Mouse (Mus musculus) thymus, postnatal 10 days (tissue): Measurements from ENCODE around the gene Dock1.

Experiments used
- DNase-seq, 2 experiments: peaks; one replicate each; pipeline ENCODE4 v3.0.0; 2021; ENCODE audit warnings: low spot score in 2 of 2

Gene Dock1

DNA sequence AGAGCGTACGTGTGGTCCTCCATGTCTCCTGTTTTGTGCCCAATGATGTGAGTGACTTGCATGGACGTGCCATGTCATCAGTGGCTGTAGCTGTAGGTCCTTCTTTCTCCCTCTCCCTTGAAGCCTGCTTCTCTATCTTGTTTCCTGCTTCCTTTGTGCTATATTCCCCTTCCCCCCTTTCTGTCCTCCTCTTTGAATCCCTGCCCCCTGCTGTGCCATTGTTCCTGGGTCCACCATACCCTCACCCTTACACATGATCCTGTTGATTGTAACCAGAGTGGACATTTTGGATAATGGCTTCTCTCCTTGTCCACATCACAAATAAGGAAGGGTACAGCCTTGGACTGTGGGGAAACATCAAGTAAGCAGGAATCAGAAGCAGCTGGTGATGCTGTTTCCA is 81.0 kb downstream of the Dock1 start:
- no peak for DNase-seq

DNA sequence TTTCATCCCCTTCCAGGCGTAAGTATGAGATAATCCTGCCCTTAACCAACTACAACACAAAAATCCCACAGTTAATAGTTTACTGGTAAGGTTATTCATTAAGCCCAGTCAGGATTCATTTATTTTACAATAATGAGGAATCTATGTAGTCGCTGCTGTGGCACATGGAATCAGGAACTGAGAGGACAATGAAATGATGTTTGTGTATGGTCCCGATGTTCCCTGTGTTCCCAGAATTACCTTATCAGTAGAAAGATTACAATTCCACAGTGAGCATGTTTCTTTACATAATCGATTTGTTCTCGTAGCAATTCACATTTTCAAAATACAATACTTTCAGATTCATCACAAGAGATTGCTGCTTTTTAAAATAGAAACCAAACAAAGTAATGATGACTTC is 83.0 kb downstream of the Dock1 start:
- DNase-seq, result no peak

DNA sequence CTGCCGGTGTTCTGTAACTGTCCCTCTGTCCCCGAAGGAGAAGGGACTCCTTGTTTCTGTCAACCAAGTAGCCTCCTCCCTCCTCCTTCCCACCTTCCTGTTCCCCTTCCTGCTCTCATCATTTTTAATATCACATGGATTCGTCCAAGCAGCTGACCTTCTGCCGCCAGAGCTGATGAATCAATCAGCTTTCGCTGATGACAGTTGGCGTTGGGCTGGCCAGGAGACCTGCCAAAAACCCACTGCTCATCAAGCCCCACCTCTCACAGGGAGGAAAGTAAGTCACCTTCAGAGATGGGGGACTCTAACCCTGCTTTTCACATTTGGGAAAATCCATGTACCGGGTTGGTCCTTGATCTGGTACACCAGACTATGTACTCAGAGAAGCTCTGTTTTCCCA is 87.2 kb downstream of the Dock1 start:
- DNase-seq, result no peak

DNA sequence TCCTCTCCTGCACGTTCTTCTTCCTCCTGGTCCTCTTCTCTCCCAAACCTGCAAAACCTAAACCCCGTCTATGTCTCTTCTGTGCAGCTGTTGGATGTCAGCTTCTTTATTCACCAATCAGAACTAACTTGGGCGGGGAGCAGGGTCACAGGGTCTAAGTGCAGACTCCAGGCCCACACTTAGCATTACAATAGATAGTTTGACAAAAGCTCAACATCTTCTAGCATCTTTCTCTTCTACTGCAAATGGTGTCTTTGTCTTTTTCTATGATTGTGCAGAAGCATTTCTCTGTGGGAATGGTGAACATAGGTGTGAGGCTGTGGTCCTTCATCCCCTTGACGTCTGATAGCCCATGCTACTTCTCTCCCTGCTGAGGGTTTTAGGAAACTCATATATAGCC is 91.3 kb downstream of the Dock1 start:
- DNase-seq, result no peak

DNA sequence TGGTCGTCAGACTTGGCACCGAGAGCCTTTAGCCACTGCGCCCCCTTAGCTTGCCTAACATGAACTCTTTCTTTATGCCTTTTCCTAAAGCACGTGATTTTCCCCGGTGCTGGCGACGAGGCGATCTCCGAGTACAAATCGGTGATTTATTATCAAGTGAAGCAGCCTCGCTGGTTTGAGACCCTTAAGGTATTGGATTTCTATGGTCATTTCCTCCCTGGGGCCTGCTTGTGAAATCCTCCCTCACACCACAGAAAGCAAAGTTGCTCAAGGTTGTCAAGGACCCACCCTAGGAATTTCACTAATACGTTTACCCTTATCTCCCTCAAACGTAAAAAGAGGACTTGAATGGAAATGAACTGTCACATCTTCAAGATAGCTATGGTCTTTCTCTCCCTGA is 94.7 kb downstream of the Dock1 start:
- DNase-seq, result no peak

DNA sequence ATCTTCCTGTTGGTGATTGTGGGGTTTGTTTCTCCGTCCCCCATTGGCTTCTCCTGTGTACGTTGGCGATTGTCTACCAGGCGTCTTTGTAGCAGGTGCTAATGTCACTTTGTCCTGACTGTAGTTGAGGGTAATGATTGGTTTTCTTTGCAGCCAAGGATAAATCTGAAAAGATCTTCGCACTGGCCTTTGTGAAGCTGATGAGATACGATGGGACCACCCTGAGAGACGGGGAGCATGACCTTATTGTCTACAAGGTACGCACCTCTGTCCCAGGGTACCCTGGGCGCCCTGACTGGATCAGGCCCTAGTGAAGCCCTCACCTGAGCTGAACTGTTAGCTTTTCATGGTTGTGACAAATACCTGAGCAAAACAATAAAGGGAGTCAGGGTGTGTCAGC is 100.9 kb downstream of the Dock1 start:
- DNase-seq, result no peak

DNA sequence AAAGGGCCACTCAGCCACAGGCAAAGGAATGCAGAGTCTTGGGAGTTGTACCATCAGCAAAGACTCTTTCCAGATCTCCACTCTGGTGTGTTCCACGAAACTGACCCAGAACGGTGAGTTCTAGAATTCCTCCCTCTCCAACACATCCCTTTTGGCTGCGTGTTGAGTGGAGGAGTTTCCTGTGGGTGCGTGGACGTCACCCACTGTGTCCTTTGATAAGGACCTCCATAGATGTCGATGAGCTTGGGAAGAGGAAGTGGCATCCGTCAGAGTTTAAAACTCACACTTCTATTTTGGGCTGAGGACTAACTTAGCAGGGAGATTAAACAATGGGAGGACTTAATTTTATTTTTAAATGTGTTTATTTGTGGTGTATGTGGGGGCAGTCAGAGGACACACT is 101.9 kb downstream of the Dock1 start:
- DNase-seq, result no peak

DNA sequence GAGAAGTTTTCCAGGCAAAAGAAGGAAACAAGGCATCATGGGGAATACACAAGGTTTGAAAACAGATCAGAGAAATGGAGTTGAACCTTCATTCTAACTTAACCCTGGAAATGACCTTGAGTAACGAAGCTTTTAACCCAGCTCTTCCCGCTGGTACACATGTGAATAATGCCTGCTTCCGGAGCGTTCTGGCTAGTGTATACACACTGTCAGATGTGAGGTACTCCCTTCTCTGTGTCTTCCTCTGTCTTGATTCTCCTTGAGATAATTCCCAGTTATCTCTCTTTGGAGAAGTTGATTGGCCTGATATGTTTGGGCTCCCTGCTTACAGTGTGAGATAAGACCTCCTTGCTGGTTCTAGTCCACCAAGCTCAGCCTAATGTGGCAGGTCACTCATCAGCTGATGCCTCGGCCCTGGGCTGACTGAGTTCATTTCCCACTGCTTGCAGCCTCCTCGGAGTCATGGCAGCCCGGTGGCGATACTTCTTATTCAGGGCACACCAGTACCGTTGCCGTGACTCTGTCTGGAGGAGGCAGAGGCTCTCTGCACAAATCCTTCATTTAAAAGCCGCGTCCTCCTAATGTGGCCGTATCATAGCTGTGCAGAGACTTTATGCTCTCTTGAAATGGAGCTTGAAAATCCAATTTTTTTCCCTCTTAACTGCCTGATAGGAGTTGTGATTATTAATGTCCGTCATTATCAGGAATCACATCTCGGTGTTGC is 102.6 kb downstream of the Dock1 start:
- DNase-seq, result no peak

DNA sequence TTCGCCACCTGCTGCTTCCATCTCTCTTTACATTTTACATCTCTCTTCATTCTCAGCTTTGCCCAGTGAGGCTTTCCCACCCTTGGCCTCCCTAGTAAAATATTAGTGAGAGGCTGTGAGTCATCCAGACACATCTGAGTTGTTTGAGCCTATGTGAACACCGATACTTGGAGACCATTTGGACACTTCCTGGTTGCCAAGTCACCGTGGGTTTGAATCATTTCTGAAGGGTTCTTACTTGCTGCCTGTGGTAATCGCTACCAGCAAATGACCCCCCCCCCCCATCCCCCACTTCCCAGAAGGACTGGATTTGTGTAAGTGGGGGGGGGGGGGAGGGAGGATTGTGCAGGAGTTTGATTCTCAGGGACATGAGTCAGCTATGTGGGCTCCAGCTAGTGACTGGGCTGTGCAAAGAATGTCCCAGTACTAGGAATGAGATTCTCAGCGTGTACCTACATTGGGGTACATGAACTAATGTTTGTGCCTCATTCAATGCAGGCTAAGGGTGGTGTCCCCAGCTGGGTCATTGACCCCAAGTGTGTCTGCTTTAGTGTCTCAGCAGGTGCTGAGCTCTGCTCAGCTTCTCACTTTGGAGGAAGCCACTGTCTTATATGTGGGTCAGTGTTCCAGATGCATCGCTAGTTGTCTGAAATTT is 103.4 kb downstream of the Dock1 start:
- no peak for DNase-seq

DNA sequence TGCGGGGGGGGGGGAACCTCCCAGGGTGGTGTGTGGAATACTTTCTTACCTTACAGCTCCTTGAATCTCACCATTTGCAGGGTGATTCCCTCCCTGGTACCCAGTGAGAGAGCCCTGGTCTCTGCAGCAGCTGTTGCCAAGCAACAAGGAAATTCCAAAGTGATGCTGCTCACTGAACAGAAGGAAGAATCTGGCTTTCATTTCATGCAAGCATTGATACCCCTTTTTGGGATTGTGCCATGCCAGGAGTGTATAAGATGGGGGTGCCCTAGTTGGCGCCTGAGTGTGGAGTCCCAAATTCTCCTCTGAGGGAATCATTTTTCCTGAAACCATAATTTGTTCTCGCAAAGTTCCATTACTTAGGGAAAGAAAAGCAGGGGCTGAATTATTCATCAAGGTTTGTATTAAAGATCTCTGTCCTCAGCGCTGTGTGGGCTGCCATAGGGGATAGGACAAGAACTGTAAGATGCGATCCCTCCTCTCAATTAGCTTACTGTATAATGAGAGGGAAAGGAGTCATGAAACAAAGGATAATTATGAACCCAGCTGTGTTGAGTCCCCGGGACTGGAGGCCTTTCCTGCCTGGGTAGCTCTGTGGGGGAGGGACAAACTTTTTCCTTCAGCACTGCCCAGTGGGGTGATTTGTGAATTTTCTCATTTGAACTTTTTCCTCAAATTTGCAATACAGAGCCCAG is 104.2 kb downstream of the Dock1 start:
- DNase-seq, result no peak

DNA sequence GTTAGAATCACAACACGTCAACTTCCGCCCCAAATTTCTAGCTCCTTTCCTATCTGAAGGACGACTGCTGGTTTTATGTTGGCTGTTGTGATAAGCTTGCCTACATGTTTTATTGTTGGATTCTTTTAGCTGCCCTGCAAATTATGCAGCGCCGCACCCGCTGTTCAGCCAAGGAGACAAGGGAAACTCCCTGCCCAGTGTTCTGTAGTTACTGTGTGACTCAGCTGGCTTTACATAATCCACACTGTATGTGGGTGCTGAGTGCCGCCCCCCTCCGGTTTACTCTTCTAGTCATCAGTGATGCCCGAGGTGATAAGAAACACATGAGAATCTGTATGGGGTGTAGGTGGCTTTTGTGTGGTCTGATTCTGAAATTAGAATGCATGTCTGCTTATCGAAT is 105.2 kb downstream of the Dock1 start:
- no peak for DNase-seq

DNA sequence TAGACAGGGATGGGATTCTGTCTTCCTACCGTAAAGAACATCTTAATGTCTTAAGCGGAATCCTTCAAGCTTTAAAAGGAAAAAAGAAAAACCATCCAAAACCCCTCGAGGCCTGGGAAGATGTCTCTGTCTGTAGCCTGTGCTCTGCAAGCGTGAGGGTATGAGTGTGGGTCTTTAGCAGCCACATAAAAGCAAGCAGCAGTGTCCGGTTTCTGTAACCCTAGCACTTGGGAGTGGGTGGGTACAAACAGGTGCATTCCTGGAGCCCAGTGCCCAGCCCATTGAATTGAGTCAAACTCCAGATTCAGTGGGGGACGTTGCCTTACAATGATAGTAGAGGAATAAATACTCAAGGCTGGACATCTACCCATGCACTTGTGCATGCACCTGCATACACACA is 105.9 kb downstream of the Dock1 start:
- DNase-seq, result no peak

DNA sequence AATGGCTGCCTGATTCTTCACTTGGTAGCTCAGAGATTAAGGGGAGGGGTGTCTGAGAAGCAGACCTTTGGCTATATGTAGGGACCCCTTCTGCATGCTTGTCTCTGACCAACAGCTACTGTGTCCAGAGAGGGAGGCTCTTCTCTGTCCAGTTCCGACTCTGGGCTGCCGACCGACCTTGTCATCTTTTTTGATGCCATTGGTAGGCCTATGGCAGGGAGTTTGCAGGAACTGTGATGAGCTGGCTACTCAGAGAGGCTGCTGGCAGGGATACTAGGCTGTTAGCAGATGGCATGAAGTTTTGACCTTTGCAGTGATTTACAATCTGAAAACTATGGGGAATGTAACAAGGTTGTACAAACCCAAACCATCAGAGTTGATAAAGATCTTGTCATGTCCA is 109.3 kb downstream of the Dock1 start:
- DNase-seq, result no peak

DNA sequence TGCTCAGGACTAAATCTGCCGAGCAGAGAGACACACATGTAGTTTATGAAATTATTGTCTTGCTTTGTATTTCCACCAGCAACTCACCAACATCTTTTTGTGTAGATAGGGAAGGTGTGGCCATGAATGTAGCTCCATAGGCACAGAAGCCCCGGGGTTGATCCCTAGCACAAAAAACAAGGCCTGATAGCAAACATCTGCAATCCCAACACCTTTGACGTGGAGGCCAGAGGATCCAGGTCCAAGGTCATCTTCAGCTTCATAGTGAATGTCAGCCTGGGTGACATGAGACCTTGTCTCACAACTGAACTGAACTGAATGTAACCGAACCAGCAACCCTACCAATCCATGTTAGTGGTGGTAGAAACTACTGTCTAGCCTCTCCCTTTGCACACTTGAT is 116.7 kb downstream of the Dock1 start:
- DNase-seq, result no peak

DNA sequence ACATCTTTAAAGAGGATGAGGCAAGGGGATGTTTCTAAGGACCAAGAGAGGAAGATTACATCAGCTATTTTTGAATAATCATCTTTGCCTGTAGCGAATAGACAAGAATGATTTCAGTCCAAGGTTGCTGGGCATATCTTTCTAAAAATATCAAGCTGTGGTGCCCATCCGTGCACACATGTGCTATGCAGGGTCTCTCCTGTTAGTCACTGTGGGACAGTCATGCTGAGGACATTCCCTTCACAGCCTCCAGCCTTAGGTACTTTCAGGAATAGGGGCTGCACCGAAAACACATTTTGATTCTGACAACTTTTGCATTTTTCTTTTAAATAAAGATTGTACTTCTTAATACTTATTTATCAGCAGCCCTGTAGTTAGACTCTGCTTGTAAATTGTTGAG is 124.4 kb downstream of the Dock1 start:
- no peak for DNase-seq

DNA sequence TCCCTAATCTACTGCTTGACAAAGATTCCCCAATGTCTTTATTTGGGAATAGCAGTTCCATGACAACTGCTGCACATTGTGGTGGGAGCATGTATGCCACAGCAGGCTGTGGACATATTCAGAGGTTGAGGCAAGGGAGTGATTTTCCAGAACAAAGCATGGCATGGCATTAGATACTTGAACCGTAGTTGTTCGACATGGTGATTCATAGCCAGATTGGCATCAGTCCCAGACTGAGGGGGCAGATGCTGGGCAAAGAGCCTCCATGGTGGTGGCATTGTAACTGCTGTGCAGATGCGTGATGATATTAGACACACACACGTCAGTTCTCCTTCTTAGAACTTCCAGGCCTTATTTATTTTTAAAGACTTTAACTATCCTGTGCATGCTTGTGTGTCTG is 129.6 kb downstream of the Dock1 start:
- no peak for DNase-seq

DNA sequence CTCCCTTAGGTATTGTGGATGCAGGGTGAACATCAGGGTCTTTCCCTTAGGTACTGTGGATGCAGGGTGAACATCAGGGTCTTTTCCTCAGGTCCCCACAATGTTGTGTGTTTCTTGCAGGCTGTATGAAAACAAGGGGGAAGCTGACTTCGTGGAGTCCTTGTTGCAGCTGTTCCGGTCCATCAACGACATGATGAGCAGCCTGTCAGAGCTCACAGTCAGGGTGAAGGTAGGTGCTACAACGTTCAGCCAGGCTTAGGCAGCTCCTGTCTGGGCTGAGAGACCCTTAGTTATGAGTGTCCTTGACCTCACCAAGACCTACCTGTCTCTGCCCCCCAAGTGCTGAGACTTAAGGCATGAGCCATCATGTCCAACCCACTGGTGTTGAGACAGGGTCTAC is 134.0 kb downstream of the Dock1 start:
- DNase-seq, result no peak

DNA sequence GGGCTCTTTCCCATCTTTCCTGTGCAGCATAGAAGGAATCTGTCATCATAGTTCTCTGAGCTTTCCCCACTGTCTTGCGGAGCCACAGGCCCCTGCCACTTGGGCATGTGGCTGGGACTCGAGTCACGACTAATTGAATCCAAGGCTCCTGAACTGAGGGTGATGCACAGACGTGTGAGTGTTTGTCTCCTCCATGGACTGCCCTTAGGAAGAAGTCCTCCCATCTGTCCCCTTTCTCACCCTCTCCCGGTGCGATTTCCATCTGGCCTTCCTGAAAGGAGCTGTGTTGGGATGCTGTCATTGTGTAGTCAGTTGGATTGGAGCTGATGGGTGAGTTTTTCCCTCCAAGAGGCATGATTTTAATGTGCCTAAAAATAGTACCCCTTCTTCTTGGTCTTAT is 136.3 kb downstream of the Dock1 start:
- no peak for DNase-seq

DNA sequence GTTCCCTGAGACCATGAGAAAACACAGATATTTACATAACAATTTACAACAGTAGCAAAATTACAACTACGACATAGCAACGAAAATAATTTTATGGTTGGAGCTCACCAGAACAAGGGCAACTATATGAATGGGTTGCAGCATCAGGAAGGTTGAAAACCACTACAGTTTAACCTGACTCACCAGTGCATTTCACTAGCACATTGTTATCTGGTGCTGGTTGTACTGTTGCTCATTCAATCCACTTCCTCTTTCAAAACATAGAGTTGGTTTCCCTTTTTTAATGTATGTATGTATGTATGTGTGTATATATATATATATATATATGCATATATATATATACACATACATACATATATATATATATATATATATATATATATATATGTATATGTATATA is 138.0 kb downstream of the Dock1 start:
- no peak for DNase-seq

DNA sequence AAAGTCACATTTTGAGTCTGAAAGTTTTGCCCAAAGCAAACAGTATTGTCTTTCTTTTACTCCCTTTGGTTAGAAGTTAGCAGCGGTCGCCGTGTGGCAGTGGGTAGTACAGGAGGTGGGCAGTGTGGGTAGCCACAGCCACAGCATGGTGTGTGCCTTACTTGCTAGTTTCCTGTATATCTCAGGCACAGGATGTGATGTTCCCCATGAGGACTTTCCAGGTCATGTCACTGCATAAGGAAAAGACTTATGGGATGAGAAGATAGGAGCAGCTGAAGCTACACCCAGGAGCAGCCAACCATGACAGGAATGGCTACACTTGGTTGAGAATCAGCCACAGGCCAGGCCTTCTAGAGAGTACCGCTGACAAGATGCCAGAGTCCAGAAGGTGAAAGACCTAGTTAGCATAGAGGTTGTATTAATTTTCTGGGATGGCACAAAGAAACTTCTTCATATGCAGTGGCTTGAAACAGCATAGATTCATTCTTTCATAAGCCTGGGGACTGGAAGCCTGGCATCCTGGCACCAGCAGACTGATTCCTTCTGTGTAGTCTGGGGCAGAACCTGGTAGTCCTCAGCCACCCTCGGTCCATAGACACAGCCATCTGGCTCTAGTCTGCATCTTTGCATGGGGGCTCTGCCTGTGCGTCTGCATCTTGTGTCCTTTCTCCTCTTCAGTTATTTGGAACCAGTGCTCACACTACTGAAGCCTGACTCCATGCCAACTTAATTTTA is 139.0 kb downstream of the Dock1 start:
- DNase-seq, result no peak

DNA sequence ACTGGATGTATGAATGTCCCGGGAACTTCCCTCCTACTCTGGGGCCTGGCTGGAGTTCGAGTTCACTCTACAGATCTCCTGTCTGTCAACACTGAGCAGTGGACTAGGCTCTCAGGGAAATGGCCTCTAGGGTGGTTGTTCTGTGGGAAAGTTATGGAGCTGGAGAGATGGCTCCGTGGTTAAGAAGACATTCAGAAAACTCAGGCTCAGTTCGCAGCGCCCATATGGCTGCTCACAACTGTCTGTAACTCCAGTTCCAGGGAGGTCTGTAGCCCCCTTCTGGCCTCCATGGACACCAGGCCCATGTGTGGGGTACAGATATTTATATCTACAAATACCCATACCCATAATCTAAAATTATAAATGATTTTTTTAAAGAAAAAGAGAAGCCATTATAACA is 148.0 kb downstream of the Dock1 start:
- no peak for DNase-seq

DNA sequence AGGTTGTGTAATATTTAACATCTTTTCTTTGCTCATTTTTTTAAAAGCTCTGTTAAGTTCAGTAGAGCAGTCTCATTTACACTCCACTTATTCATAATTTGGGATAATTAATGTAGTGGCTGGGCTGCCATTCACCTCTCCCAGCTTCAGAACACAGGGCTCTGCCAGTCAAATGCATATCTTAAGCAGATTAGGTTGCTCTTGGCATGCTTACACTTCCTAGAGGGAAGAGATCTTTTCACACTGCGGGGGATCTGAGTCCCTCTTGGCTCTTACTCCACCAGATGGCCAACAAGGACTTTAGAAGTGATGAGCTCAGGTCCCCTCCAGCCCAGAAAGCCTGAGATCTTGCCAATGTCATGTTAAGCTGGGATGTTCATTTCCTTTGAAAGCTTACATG is 150.8 kb downstream of the Dock1 start:
- DNase-seq, result no peak

DNA sequence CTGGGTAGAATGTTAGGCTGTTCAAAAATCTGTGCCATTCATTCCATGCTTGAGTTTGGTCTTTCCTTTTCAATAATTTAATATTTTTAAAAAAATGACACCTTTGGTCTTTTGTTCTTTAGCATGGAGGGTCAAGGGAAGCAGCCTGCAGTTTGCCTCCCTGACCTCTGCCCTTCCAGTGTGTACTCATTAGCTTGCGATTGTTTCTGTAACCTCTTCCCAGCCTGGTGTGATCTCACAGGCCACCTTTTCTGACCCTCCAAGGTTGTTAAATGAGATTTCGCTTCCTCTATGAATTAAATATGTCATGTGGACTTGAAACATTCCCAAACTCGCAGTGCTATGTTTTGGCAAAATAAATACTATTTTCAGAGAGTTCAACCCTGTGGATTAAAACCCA is 151.6 kb downstream of the Dock1 start:
- DNase-seq, result no peak
